Mouse (Mus musculus): ENCODE measurements around the gene Prpmp5. TPM values are rescaled to one million over a fixed set of nuclear protein-coding genes. Genes with fewer than 3 reads are reported as not detected.
"Not testable (repeated sequence)": the region's sequence is repeated elsewhere in the genome, so short reads cannot be mapped to it uniquely, and the experiment has no call there.

Prpmp5 gene
- not detected for total RNA-seq (2021)
- long read RNA-seq, experiment 1, result 0 reads
- long read RNA-seq, experiment 2, result 0 reads

DNA sequence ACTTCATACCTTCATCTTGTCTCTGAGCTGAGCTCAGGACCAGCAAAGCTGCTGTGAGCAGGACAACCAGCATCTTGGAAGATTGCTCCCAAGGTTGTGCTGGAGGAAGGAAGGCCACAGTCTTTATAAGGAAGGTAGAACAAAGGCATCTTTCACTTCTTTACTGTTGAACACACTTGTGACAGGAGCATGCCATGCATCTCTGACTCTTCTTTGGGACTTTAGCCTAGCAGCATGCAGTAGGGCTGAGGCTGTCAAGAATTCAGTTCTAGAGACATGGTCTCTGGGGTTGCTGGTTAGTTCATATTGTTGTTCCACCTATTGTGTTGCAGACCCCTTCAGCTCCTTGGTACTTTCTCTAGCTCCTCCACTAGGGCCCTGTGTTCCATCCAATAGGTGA is at the start of gene Prpmp5:
Prpmp5 (minus strand) TSS at position 101 of the 400 bp plus-strand sequence.
- H3K27ac ChIP-seq; intact Hi-C loops (cut with DNase I); H3K4me3 ChIP-seq; DNase-seq: not testable (repeated sequence)

DNA sequence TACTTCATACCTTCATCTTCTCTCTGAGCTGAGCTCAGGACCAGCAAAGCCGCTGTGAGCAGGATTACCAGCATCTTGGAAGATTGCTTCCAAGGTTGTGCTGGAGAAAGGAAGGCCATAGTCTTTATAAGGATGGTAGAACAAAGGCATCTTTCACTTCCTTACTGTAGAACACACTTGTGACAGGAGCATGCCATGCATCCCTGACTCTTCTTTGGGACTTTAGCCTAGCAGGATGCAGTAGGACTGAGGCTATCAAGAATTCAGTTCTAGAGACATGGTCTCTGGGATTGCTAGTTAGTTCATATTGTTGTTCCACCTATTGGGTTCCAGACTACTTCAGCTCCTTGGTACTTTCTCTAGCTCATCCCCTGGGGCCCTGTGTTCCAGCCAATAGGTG is 49.5 kb upstream of the Prpmp5 start, which contains the start of gene Gm8882:
Gm8882 (minus strand) TSS at position 101 of the 400 bp plus-strand sequence.
- H3K27ac ChIP-seq; intact Hi-C loops (cut with DNase I); H3K4me3 ChIP-seq; DNase-seq: not testable (repeated sequence)

Other genes starting within 250 kb of the Prpmp5 start
- gene Prb1, start 104.2 kb downstream of the Prpmp5 start, total RNA-seq (2021), result not detected
- not detected for gene Gm8882, start 49.4 kb upstream of the Prpmp5 start, total RNA-seq (2021)

Data from gastrocnemius, adult 2 months (tissue).